Mouse (Mus musculus) MEL (cell line): ENCODE data around the gene Homer2. TPM values are rescaled to one million over a fixed set of nuclear protein-coding genes. Genes with fewer than 3 reads are reported as not detected.
A peak's percentile ranks its signal among the peaks of the same experiment; 100 is the strongest.

Source experiments
- DNase-seq: peaks from one replicate; pipeline ENCODE4 v3.0.0; 2011; ENCODE audit warnings: low read depth, low spot score
- H3K27ac ChIP-seq: 2 replicates; pipeline ENCODE4 v1.5.1; 2012; ENCODE audit warnings: low read depth, mild to moderate bottlenecking, control low read depth, low read length, moderate library complexity; ENCODE audit not compliant: control insufficient read depth
- H3K27me3 ChIP-seq, 2 experiments: fragments of 150-350 bp in 1 of 2; sonication (generic) in 1 of 2; 2 replicates each; pipeline ENCODE4 v1.6.1; 2012; ENCODE audit warnings: low read length in 2 of 2, mild to moderate bottlenecking in 2 of 2, improper control_type of control experiment in 1 of 2, moderate library complexity in 1 of 2; ENCODE audit not compliant: insufficient read depth in 2 of 2, control insufficient read depth in 1 of 2
- H3K36me3 ChIP-seq, 2 experiments: 2 replicates each; pipeline ENCODE4 v1.6.1; 2012 to 2014; ENCODE audit warnings: low read length in 2 of 2, improper control_type of control experiment in 1 of 2, inconsistent platforms in 1 of 2, mild to moderate bottlenecking in 1 of 2; ENCODE audit not compliant: insufficient read depth in 2 of 2, control insufficient read depth in 1 of 2
- H3K4me1 ChIP-seq, 2 experiments: fragments of 150-350 bp in 1 of 2; sonication (generic) in 1 of 2; 2 replicates each; pipeline ENCODE4 v1.6.1; 2012; ENCODE audit warnings: low read length in 2 of 2, improper control_type of control experiment in 1 of 2, mild to moderate bottlenecking in 1 of 2; ENCODE audit not compliant: insufficient read depth in 2 of 2, control insufficient read depth in 1 of 2
- H3K4me3 ChIP-seq, 2 experiments: fragments of 150-350 bp in 1 of 2; sonication (generic) in 1 of 2; 2 replicates each; pipeline ENCODE4 v1.5.1; 2012; ENCODE audit warnings: low read depth in 2 of 2, low read length in 2 of 2, mild to moderate bottlenecking in 2 of 2, moderate library complexity in 2 of 2, control low read depth in 1 of 2, improper control_type of control experiment in 1 of 2; ENCODE audit not compliant: control insufficient read depth in 1 of 2, insufficient read depth in 1 of 2
- H3K79me2 ChIP-seq: 2 replicates; pipeline ENCODE4 v1.6.1; 2012; ENCODE audit warnings: mild to moderate bottlenecking, low read length, moderate library complexity; ENCODE audit not compliant: control insufficient read depth, poor library complexity, insufficient read depth
- H3K9ac ChIP-seq: 2 replicates; pipeline ENCODE4 v1.6.1; 2012; ENCODE audit warnings: low read depth, mild to moderate bottlenecking, control low read depth, low read length, moderate library complexity; ENCODE audit not compliant: control insufficient read depth, poor library complexity, severe bottlenecking
- H3K9me3 ChIP-seq: fragments of 150-350 bp; sonication (generic); replicated peaks from 2 replicates; pipeline ENCODE4 v1.6.1; 2012; ENCODE audit warnings: mild to moderate bottlenecking, low read length, improper control_type of control experiment, moderate library complexity; ENCODE audit not compliant: insufficient read depth
- BHLHE40 ChIP-seq: IDR thresholded peaks from 2 replicates; pipeline ENCODE4 v1.6.1; 2012; ENCODE audit warnings: low read depth, mild to moderate bottlenecking, inconsistent platforms, low read length, improper control_type of control experiment, borderline replicate concordance
- CHD1 ChIP-seq: IDR thresholded peaks from 2 replicates; pipeline ENCODE4 v1.6.1; 2012; ENCODE audit warnings: low read depth, mild to moderate bottlenecking, inconsistent platforms, low read length, improper control_type of control experiment
- E2F4 ChIP-seq: IDR thresholded peaks from 2 replicates; pipeline ENCODE4 v1.6.1; 2011; ENCODE audit warnings: low read depth, low read length, improper control_type of control experiment, borderline replicate concordance
- ELF1 ChIP-seq: IDR thresholded peaks from 2 replicates; pipeline ENCODE4 v1.6.1; 2014; ENCODE audit warnings: low read depth, mild to moderate bottlenecking, inconsistent platforms, low read length, improper control_type of control experiment, moderate library complexity
- EP300 ChIP-seq, 2 experiments: IDR thresholded peaks; 2 replicates each; pipeline ENCODE4 v1.6.1; 2011; ENCODE audit warnings: improper control_type of control experiment in 2 of 2, low read length in 2 of 2, low read depth in 1 of 2, mild to moderate bottlenecking in 1 of 2
- GABPA ChIP-seq: IDR thresholded peaks from 2 replicates; pipeline ENCODE4 v1.6.1; 2012; ENCODE audit warnings: low read depth, mild to moderate bottlenecking, inconsistent platforms, low read length, improper control_type of control experiment, moderate library complexity
- GATA1 ChIP-seq: IDR thresholded peaks from 2 replicates; pipeline ENCODE4 v1.6.1; 2011; ENCODE audit warnings: low read depth, low read length, improper control_type of control experiment
- HCFC1 ChIP-seq: IDR thresholded peaks from 2 replicates; pipeline ENCODE4 v1.6.1; 2012; ENCODE audit warnings: low read depth, mild to moderate bottlenecking, inconsistent platforms, low read length, improper control_type of control experiment, moderate library complexity
- JUND ChIP-seq: IDR thresholded peaks from 2 replicates; pipeline ENCODE4 v1.6.1; 2011; ENCODE audit warnings: low read depth, mild to moderate bottlenecking, improper control_type of control experiment, low read length
- KAT2A ChIP-seq: conservative IDR thresholded peaks from 2 replicates; pipeline ENCODE4 v1.6.1; 2012; ENCODE audit warnings: low read depth, low read length, improper control_type of control experiment, inconsistent platforms
- MAFK ChIP-seq: IDR thresholded peaks from 2 replicates; pipeline ENCODE4 v1.6.1; 2011; ENCODE audit warnings: low read depth, mild to moderate bottlenecking, low read length, improper control_type of control experiment, borderline replicate concordance
- MAX ChIP-seq: IDR thresholded peaks from 2 replicates; pipeline ENCODE4 v1.6.1; 2011; ENCODE audit warnings: low read length, improper control_type of control experiment
- MAZ ChIP-seq: IDR thresholded peaks from 2 replicates; pipeline ENCODE4 v1.6.1; 2012; ENCODE audit warnings: low read depth, mild to moderate bottlenecking, inconsistent platforms, low read length, improper control_type of control experiment
- MXI1 ChIP-seq: IDR thresholded peaks from 2 replicates; pipeline ENCODE4 v1.6.1; 2011; ENCODE audit warnings: mild to moderate bottlenecking, low read depth, low read length, improper control_type of control experiment
- MYB ChIP-seq: IDR thresholded peaks from 2 replicates; pipeline ENCODE4 v1.6.1; 2011; ENCODE audit warnings: mild to moderate bottlenecking, low read depth, low read length, improper control_type of control experiment
- MYC ChIP-seq: IDR thresholded peaks from 2 replicates; pipeline ENCODE4 v1.6.1; 2011; ENCODE audit warnings: low read depth, mild to moderate bottlenecking, low read length, improper control_type of control experiment, moderate library complexity
- NELFE ChIP-seq: IDR thresholded peaks from 2 replicates; pipeline ENCODE4 v1.6.1; 2011; ENCODE audit warnings: low read depth, low read length, improper control_type of control experiment
- NRF1 ChIP-seq: IDR thresholded peaks from 2 replicates; pipeline ENCODE4 v1.6.1; 2014; ENCODE audit warnings: low read depth, mild to moderate bottlenecking, inconsistent platforms, low read length, improper control_type of control experiment, moderate library complexity; ENCODE audit not compliant: poor library complexity, insufficient read depth, severe bottlenecking
- POLR2A ChIP-seq, 2 experiments: IDR thresholded peaks; 2 replicates each; pipeline ENCODE4 v1.6.1; 2011 to 2012; ENCODE audit warnings: low read length in 2 of 2, mild to moderate bottlenecking in 2 of 2, control low read depth in 1 of 2, improper control_type of control experiment in 1 of 2, low read depth in 1 of 2, moderate library complexity in 1 of 2; ENCODE audit not compliant: control insufficient read depth in 1 of 2, insufficient read depth in 1 of 2, poor library complexity in 1 of 2
- POLR2AphosphoS2 ChIP-seq: IDR thresholded peaks from 2 replicates; pipeline ENCODE4 v1.6.1; 2011; ENCODE audit warnings: low read length, improper control_type of control experiment
- POLR2AphosphoS5 ChIP-seq: IDR thresholded peaks from 2 replicates; pipeline ENCODE4 v1.6.1; 2012; ENCODE audit warnings: low read depth, borderline replicate concordance, mild to moderate bottlenecking, inconsistent platforms, low read length, moderate library complexity, mixed read lengths
- RAD21 ChIP-seq: IDR thresholded peaks from 2 replicates; pipeline ENCODE4 v1.6.1; 2011; ENCODE audit warnings: mild to moderate bottlenecking, low read depth, low read length, improper control_type of control experiment
- TAL1 ChIP-seq: IDR thresholded peaks from 2 replicates; pipeline ENCODE4 v1.6.1; 2012; ENCODE audit warnings: mild to moderate bottlenecking, inconsistent platforms, low read length, moderate library complexity, mixed read lengths
- TBP ChIP-seq: IDR thresholded peaks from 2 replicates; pipeline ENCODE4 v1.8.0; 2011; ENCODE audit warnings: low read depth, low read length, improper control_type of control experiment
- TCF12 ChIP-seq: IDR thresholded peaks from 2 replicates; pipeline ENCODE4 v1.6.1; 2014; ENCODE audit warnings: low read depth, mild to moderate bottlenecking, inconsistent platforms, low read length, improper control_type of control experiment, moderate library complexity
- UBTF ChIP-seq: IDR thresholded peaks from 2 replicates; pipeline ENCODE4 v1.6.1; 2012; ENCODE audit warnings: low read depth, mild to moderate bottlenecking, inconsistent platforms, low read length, improper control_type of control experiment, moderate library complexity, borderline replicate concordance; ENCODE audit not compliant: insufficient read depth
- USF1 ChIP-seq: IDR thresholded peaks from 2 replicates; pipeline ENCODE4 v1.6.1; 2014; ENCODE audit warnings: low read depth, mild to moderate bottlenecking, inconsistent platforms, low read length, improper control_type of control experiment, moderate library complexity
- USF2 ChIP-seq, 2 experiments: IDR thresholded peaks; 2 replicates each; pipeline ENCODE4 v1.6.1; 2011 to 2012; ENCODE audit warnings: improper control_type of control experiment in 2 of 2, low read length in 2 of 2, borderline replicate concordance in 1 of 2, inconsistent platforms in 1 of 2, low read depth in 1 of 2, mild to moderate bottlenecking in 1 of 2; ENCODE audit not compliant: insufficient read depth in 1 of 2
- ZC3H11A ChIP-seq: IDR thresholded peaks from 2 replicates; pipeline ENCODE4 v1.6.1; 2012; ENCODE audit warnings: low read depth, mild to moderate bottlenecking, inconsistent platforms, low read length, improper control_type of control experiment
- ZKSCAN1 ChIP-seq: IDR thresholded peaks from 2 replicates; pipeline ENCODE4 v1.6.1; 2012; ENCODE audit warnings: low read depth, mild to moderate bottlenecking, inconsistent platforms, low read length, improper control_type of control experiment, moderate library complexity
- polyA plus RNA-seq, 2 experiments: library from polyadenylated mRNA; stranded (reverse) in 1 of 2; unstranded in 1 of 2; fragments of >175 nt in 1 of 2; fragments of >200 nt in 1 of 2; gene quantifications; 2 replicates each; pipeline versions ENCODE4 v1.2.1 to v1.2.4; 2012; ENCODE audit warnings: low replicate concordance in 2 of 2, low read depth in 1 of 2; ENCODE audit not compliant: insufficient read length in 2 of 2, insufficient read depth in 1 of 2, missing spikeins in 1 of 2
- total RNA-seq: library from RNA; depleted of rRNA; stranded (reverse); fragments of 300-350 nt; gene quantifications from 2 replicates; pipeline ENCODE4 v1.2.3, GENCODE M21; 2012

Gene Homer2
- total and polyA plus RNA-seq, 3 experiments = 18.4 to 39.0 TPM; not detected in 1

GRCm38 (mm10) chr7:81667156-81667555 is 40.2 kb downstream of the Homer2 start:
- 0 out of 2 replicates have a peak, but pooled peaks cover 1% of the 10 kb centered on the region for H3K79me2 ChIP-seq
- H3K9ac ChIP-seq = no peak overlapping the region
- TF ChIP-seq GABPA (no peak), MAX (no peak), CHD1 (no peak), GATA1 (no peak), TCF12 (no peak), E2F4 (no peak), RAD21 (no peak), ELF1 (no peak), MXI1 (no peak), TAL1 (no peak), MYB (no peak), POLR2A (IDR thresholded peaks at IDR 0.05; ENCODE audit: control insufficient read depth in 1 of 2, insufficient read depth in 1 of 2, low read depth in 1 of 2, low read length in 2 of 2, poor library complexity in 1 of 2) (no peak), POLR2AphosphoS2 (no peak), KAT2A (no peak), BHLHE40 (no peak), HCFC1 (no peak), NRF1 (no peak), TBP (no peak), JUND (no peak), USF2 (IDR thresholded peaks at IDR 0.05; ENCODE audit: borderline replicate concordance in 1 of 2, insufficient read depth in 1 of 2, low read depth in 1 of 2, low read length in 2 of 2) (no peak)
- TF ChIP-seq, all 39 proteins: peak for 0
- Histone ChIP-seq H3K27me3 (no peaks in the 10 kb centered on the region), H3K9me3 (no peaks in the 10 kb centered on the region), H3K27ac (no peak overlapping the region), H3K4me3 (no peak overlapping the region), H3K36me3 (peaks cover 0 to 19% of the 10 kb centered on the region in 2 experiments; a peak in 2 of 4 replicates), H3K4me1 (peaks cover 13 to 15% of the 10 kb centered on the region in 2 experiments; a peak in 3 of 4 replicates)
- no peak for DNase-seq

GRCm38 (mm10) chr7:81666585-81666984 is 40.7 kb downstream of the Homer2 start:
- Histone ChIP-seq H3K4me1 (peaks cover 13 to 16% of the 10 kb centered on the region in 2 experiments; a peak in 3 of 4 replicates), H3K27ac (peak overlapping the region; percentile 22; the same call in 1 of the 2 replicates), H3K9ac (peak overlapping the region; percentile 22), H3K36me3 (peaks cover 0 to 19% of the 10 kb centered on the region in 2 experiments; a peak in 2 of 4 replicates), H3K79me2 (0 out of 2 replicates have a peak, but pooled peaks cover 1% of the 10 kb centered on the region), H3K4me3 (0 out of 4 replicates have a peak overlapping the region, but pooled peaks of 1 of the 2 experiments have one; percentile 18), H3K9me3 (no peaks in the 10 kb centered on the region), H3K27me3 (no peaks in the 10 kb centered on the region)
- DNase-seq = peak; percentile 65
- TF ChIP-seq POLR2AphosphoS2 = no peak
- TF ChIP-seq MYC = 0 out of 2 replicates have a peak, but pooled peaks have one; percentile 26
- TF ChIP-seq GATA1 = no peak
- no peak for TF ChIP-seq MAZ
- no peak for TF ChIP-seq TAL1
- no peak for TF ChIP-seq UBTF
- no peak for TF ChIP-seq GABPA
- TF ChIP-seq POLR2AphosphoS5 = no peak
- peak; percentile 66 for TF ChIP-seq USF1
- no peak for TF ChIP-seq MAFK
- no peak for TF ChIP-seq CHD1
- TF ChIP-seq JUND = 0 out of 2 replicates have a peak, but pooled peaks have one; percentile 46
- TF ChIP-seq RAD21 = no peak
- TF ChIP-seq NELFE = no peak
- TF ChIP-seq EP300 (IDR thresholded peaks at IDR 0.05; ENCODE audit: low read depth in 1 of 2, low read length in 2 of 2) = no peak
- no peak for TF ChIP-seq ZC3H11A
- TF ChIP-seq TCF12 = no peak
- TF ChIP-seq ZKSCAN1 = no peak
- TF ChIP-seq MAX = peak; percentile 81
